In the genomic region with DNA sequence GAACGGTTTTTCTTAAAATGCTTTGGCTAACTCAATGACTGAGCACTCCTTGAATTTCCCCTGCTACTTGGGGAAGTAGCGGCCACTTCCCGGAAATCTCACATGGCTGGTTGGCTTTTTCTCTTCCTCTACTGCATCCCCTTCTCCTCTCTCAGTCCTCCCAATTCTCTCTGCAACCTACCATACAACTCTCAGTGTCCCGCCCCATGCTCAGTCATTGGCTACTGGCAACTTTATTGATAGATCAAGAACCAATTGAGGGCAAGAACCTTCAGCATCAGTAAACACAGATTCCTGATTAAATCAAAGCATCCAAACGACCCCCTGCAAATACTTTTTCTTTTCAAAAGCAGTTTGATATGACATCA, we compare ENCODE assay signal across 7 mouse cellular contexts. TPM values are rescaled to one million over a fixed set of nuclear protein-coding genes. Genes with fewer than 3 reads are reported as not detected.
DNase-seq lines count a peak whose midpoint lies in the region; ATAC-seq lines count a peak whose summit lies in the region.

No protein-coding gene starts in this region.

- peak overlapping the region; percentile 33; the same call in 1 of the 2 replicates for H3K9ac ChIP-seq in neural tube, embryonic 12.5 days

- H3K4me2 ChIP-seq in neural tube, embryonic 12.5 days (replicated peaks) = peak overlapping the region; percentile 66

- intact Hi-C loops in heart, postnatal 10 days (cut with DNase I) = no loop called here
- intact Hi-C loops in left cerebral cortex, postnatal 25 days (cut with DNase I) = no loop called here

- no peak for ATAC-seq in neural tube, embryonic 12.5 days (ENCODE audit: low FRiP score, low read depth)

- H3K4me1 ChIP-seq in neural tube, embryonic 12.5 days = peaks cover 31% of the 10 kb centered on the region

- peak; percentile 59 for DNase-seq in right cerebral cortex, adult 18-20 months
- no peak for DNase-seq in right cerebral cortex, postnatal 36 days (ENCODE audit: low spot score in 2 of 2)
- peak; percentile 79 for DNase-seq in embryo, embryonic 10 days (ENCODE audit: low spot score)
- DNase-seq in heart, postnatal 10 days = peak; percentile 46 to 58
- peak; percentile 60 to 71 for DNase-seq in left cerebral cortex, postnatal 25 days (ENCODE audit: low spot score in 2 of 2)
- no peak for DNase-seq in urinary bladder, postnatal 4 days (ENCODE audit: low spot score in 2 of 2)

- H3K27ac ChIP-seq in neural tube, embryonic 12.5 days = no peak overlapping the region

- 4% methylated on average over 5 of the region's 5 CpGs for WGBS in neural tube, embryonic 12.5 days

- no peaks in the 10 kb centered on the region for H3K27me3 ChIP-seq in neural tube, embryonic 12.5 days (replicated peaks)

- no peaks in the 10 kb centered on the region for H3K36me3 ChIP-seq in neural tube, embryonic 12.5 days

- H3K4me3 ChIP-seq in neural tube, embryonic 12.5 days = peak overlapping the region; percentile 29

- H3K9me3 ChIP-seq in neural tube, embryonic 12.5 days = no peaks in the 10 kb centered on the region

RNA-seq across cellular contexts. Expression of gene Mlxip, which starts 3.2 kb away (rescaled TPM):
- 10 to 100 TPM; 24.7 to 26.3 TPM for total RNA-seq in heart, postnatal 10 days (2021)
- 10 to 100 TPM; 16.3 to 18.0 TPM for total RNA-seq in left cerebral cortex, postnatal 25 days (2021)
- polyA plus RNA-seq in neural tube, embryonic 12.5 days (2016; fragmentation: Nextera tagmentation; extraction: Ambion mirVana) = 21.7 and 23.3 TPM in 2 replicates

RNA-seq across cellular contexts. Expression of gene Bcl7a, which starts 47.8 kb away (rescaled TPM):
- 10 to 100 TPM; 11.9 to 14.2 TPM for total RNA-seq in heart, postnatal 10 days (2021)
- total RNA-seq in left cerebral cortex, postnatal 25 days (2021) = 10 to 100 TPM; 67.8 to 70.0 TPM
- polyA plus RNA-seq in neural tube, embryonic 12.5 days (2016; fragmentation: Nextera tagmentation; extraction: Ambion mirVana) = 66.7 and 70.9 TPM in 2 replicates

Comparison
In these comparisons a context has a peak if more than half of its experiments do, and no peak if none do; other contexts are left out.
1. DNase-seq: peak in right cerebral cortex, adult 18-20 months (single experiment), embryo, embryonic 10 days (single experiment), heart, postnatal 10 days (2 of 2) and left cerebral cortex, postnatal 25 days (2 of 2); none in right cerebral cortex, postnatal 36 days (0 of 2) and urinary bladder, postnatal 4 days (0 of 2).
2. RNA of gene Bcl7a, which starts 47.8 kb away (total RNA-seq): 67.8 to 70.0 TPM in left cerebral cortex, postnatal 25 days; 11.9 to 14.2 TPM in heart, postnatal 10 days; every median in the first group is over 4 times any median in the second.